Mouse (Mus musculus): ENCODE data around the gene Kcnk2.
"Not testable (repeated sequence)": the region's sequence is repeated elsewhere in the genome, so short reads cannot be mapped to it uniquely, and the experiment has no call there.

Gene Kcnk2

DNA sequence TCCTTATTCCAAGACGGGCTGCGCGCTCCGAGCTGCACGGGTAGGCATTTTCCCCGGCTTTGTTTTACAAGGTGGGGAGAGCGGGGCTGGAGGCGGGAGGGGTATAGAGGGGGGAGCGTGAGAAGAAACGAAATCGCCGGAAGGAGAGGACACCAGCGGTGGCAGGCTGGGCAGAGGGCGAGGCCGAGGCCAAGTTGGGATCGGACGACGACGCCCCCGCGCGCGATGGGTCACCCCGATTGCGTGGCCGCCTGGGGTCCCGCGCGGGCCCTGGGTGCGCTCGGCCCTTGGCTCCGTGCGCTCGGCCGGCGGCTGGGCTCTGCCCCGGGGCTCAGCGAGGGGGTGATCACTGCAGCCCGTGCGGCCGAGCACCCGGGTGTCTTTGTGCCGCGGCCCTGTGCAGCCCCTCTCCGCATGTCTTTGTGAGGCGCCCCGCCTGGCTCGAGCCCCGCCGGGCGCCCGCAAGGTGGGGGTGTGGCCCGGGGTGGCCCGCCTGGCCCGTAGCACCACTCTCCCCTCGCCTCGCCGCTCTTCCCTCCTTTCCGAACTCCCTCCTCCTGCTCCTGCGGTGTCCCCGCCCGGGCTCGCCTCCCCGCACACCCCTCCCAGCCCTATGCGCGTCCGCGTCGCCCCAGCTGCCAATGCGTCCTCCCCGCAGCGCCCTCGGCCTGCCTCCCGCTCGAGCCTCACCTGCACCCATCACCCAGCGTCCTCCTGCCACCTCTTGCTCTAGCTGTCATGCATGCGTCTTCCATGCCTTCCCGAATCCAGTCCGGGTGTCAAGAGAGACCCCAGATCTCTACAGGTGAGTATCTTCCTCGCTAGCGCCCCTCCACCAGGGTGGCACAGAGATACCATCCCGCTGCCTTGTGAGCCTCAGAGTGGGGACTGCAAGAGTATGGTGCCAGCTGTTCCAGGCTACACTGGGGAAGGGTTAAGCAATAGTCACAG lies 58.5 kb downstream of the Kcnk2 start:
- no peak for DNase-seq (ENCODE audit: low spot score in 2 of 2)

GRCm38 (mm10) chr1:189342416-189343104 lies 59.5 kb downstream of the Kcnk2 start:
- DNase-seq (ENCODE audit: low spot score in 2 of 2): no peak

DNA sequence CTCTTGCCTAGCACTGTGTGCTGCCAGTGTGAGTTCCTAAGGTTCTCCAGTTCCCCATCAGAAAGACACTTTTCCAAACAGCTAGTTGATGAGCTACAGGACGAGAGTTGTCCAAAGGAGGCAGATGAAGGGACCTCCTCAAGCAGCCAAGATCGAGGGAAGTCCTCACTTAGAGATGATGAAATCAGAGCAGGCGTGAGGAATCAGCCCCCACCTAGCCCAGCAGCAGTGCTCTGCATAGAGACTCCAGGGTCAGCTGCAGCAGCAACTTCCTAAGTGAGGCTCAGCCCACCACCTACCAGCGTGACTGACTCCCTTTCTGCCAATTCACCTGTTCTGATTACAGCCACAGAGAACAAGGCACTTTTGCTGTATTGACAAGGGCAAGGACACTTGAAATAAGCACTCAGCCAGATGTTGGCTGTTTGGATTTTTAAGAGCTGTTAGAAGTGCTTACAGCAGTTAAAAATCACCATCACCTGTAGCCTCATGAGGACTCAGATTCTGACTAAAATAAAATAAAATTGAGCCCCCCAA lies 60.6 kb downstream of the Kcnk2 start:
- no peak for DNase-seq (ENCODE audit: low spot score in 2 of 2)

GRCm38 (mm10) chr1:189315896-189316295 lies 86.2 kb downstream of the Kcnk2 start:
- no peak for DNase-seq (ENCODE audit: low spot score in 2 of 2)

- DNase-seq (ENCODE audit: low spot score in 2 of 2): no peak
These were observed 87.6 kb downstream of the Kcnk2 start for GRCm38 (mm10) chr1:189314495-189314894.

- no peak for DNase-seq (ENCODE audit: low spot score in 2 of 2)
These were observed 88.3 kb downstream of the Kcnk2 start for GRCm38 (mm10) chr1:189313750-189314149.

DNA sequence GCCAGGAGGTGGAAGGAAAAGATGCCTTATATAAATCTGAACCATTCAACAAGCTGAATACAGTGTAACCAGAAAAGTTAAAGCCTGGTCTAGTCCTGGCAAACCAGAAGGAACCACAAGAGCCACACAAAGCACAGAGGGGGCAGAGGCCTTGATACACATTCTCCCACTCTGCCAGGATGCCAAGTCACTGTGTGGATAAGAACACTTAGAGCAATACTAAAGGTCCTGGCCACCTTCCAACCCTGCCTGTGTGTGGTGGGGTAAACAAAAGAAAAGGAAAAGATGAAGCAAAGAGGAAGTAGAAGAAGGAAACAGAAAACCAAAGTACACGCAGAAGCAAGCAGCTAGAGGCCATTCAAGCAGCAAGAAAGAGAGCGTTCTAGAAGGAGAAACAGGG lies 91.9 kb downstream of the Kcnk2 start:
- DNase-seq (ENCODE audit: low spot score in 2 of 2): no peak

- no peak for DNase-seq (ENCODE audit: low spot score in 2 of 2)
These were observed 97.0 kb downstream of the Kcnk2 start for GRCm38 (mm10) chr1:189304988-189305522.

- peak in 1 of 2 experiments; percentile 3 for DNase-seq (ENCODE audit: low spot score in 2 of 2)
These were observed 99.1 kb downstream of the Kcnk2 start for GRCm38 (mm10) chr1:189303001-189303400.

DNA sequence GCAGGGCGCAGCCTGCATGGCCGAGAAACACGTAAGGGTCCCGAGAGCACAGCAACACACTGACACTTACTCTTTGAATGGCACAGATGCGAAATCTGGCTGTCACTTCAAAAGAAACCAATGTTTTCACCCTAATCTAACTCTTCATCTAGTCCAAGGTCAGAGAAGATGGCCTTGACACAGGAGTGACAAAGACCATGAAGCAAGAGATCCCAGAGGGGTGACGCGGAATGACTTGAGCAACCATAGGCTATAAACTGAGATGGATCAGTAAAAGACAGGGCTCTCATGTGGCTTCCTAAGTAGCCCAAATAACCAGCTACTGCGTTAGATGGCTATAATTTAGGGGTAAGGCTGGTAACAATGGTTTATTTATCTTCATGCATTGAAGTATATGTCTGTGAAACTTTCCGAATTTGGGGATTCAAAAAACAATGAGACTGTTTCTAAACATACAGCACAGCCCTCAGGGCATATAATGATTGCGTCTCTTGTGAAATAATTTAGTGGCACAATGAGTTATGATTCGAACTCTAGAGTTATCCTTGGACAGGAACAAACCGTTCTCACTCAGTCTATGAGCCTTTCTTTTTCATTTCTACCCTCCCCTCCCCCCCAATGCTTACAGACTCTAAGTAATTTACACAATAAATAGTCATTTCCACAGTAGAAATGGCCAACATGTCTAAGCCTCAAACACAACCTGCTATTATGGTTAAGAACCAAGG lies 108.2 kb downstream of the Kcnk2 start:
- DNase-seq (ENCODE audit: low spot score in 2 of 2): no peak

GRCm38 (mm10) chr1:189290885-189291284 lies 111.2 kb downstream of the Kcnk2 start:
- no peak for DNase-seq (ENCODE audit: low spot score in 2 of 2)

- DNase-seq (ENCODE audit: low spot score in 2 of 2): no peak
These were observed 113.1 kb downstream of the Kcnk2 start for GRCm38 (mm10) chr1:189288948-189289347.

GRCm38 (mm10) chr1:189272281-189272680 lies 129.8 kb downstream of the Kcnk2 start:
- no peak for DNase-seq (ENCODE audit: low spot score in 2 of 2)

DNA sequence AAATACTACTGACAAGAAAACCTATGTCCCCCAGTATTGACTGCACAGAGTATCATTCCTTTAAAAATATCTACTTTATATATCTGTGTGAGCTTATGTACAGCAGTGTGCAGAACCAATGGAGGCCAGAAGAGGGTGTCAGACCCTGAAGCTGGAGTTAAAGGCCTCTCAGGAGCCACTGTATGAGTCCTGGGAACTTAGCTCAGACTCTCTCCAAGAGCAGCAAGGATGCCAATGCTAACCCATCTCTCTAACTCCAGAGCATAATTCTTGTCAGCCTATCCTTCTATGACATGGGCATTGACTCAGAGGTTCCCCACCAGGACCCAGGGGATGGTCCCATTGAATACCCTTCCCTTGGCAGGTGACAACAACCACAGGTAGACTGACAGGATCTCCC lies 148.4 kb downstream of the Kcnk2 start:
- no peak for DNase-seq (ENCODE audit: low spot score in 2 of 2)

- DNase-seq (ENCODE audit: low spot score in 2 of 2): no peak
These were observed 148.9 kb downstream of the Kcnk2 start for GRCm38 (mm10) chr1:189253207-189253606.

GRCm38 (mm10) chr1:189243206-189243605 lies 158.9 kb downstream of the Kcnk2 start:
- not testable (repeated sequence) for DNase-seq (ENCODE audit: low spot score in 2 of 2)

DNA sequence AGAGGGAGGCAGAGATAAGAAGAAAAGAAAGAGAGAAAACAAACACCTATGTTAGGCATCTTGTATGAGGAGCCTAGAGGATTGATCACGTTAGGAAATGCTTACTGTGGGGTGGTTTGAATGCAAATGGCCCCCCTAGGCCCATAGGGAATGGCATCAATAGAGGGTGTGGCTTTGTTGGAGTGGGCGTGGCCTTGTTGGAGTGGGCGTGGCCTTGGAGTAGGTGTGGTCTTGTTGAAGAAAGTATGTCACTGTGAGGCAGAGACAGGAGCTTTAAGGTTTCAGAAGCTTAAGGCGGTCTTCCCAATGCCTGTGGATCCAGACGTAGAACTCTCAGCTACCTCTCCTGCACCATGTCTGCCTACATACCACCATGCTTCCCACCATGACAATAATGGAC lies 166.8 kb downstream of the Kcnk2 start:
- DNase-seq (ENCODE audit: low spot score in 2 of 2): no peak

GRCm38 (mm10) chr1:189232829-189233228 lies 169.2 kb downstream of the Kcnk2 start:
- DNase-seq (ENCODE audit: low spot score in 2 of 2): no peak

- no peak for DNase-seq (ENCODE audit: low spot score in 2 of 2)
These were observed 173.6 kb downstream of the Kcnk2 start for GRCm38 (mm10) chr1:189228222-189229084.

DNA sequence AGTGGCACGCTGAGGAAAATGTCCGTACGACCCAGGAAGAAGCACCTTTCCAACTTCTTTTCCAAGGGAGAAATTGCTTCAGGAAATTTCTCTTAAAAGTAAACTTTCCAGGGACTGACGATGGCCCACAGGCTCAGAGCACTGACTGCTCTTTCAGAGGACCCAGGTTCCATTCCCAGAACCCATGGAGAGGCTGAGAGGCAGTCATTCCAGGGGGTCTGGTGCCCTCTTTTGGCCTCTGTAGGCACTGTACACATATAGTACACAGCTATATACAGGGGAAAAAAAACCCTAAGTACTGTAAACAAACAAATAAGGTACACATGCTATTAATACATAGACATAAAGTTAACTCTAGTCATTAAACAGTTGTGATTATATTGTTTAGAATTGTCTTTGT lies 174.6 kb downstream of the Kcnk2 start:
- DNase-seq (ENCODE audit: low spot score in 2 of 2): no peak

DNA sequence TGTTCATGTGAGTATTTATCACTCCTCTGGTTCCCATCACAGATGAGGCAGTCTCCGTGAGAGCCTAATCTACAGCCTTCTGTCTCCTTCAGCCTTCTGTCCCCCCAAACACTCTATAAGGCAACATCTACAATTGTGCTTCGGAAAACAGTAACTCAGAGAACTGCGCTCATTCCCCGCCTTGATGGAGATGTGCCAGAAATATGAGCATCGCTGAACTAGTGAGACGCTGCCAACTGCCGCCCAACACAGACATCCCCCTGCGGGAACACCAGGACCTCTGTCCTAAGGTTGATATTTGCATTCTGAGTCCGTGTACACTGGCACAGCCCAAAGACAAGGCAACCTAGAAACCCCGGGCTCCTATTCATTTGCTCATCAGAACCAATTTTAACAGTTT lies 183.0 kb downstream of the Kcnk2 start:
- no peak for DNase-seq (ENCODE audit: low spot score in 2 of 2)

Measured in urinary bladder, postnatal 36 days (tissue).